Mouse (Mus musculus): ENCODE results near the gene Golga1. TPM values are rescaled to one million over a fixed set of nuclear protein-coding genes. Genes with fewer than 3 reads are reported as not detected.

Gene Golga1
- polyA plus RNA-seq, 1 experiment, result 13.7 TPM

- Histone ChIP-seq H3K27ac (ENCODE audit: control insufficient read depth, insufficient read depth, low read depth, low read length) (no peak overlapping the region), H3K4me1 (ENCODE audit: control insufficient read depth, insufficient read depth, low read length) (peaks cover 10% of the 10 kb centered on the region), H3K27me3 (ENCODE audit: control insufficient read depth, insufficient read depth, low read length) (no peaks in the 10 kb centered on the region), H3K4me3 (ENCODE audit: control insufficient read depth, low read depth, low read length) (peak overlapping the region; percentile 57), H3K36me3 (ENCODE audit: control insufficient read depth, insufficient read depth, low read length) (no peaks in the 10 kb centered on the region)
- TF ChIP-seq POLR2A (IDR thresholded peaks at IDR 0.05; ENCODE audit: control insufficient read depth, low read depth, low read length), result no peak
- TF ChIP-seq CTCF (IDR thresholded peaks at IDR 0.05; ENCODE audit: control insufficient read depth, insufficient read depth, insufficient replicate concordance, low read depth, low read length), result no peak
These were observed 59.1 kb downstream of the Golga1 start for GRCm38 (mm10) chr2:39006149-39006730.

- no peak for TF ChIP-seq CTCF (IDR thresholded peaks at IDR 0.05; ENCODE audit: control insufficient read depth, insufficient read depth, insufficient replicate concordance, low read depth, low read length)
- TF ChIP-seq POLR2A (IDR thresholded peaks at IDR 0.05; ENCODE audit: control insufficient read depth, low read depth, low read length), result no peak; the same call in 1 of the 2 replicates
- Histone ChIP-seq H3K4me1 (ENCODE audit: control insufficient read depth, insufficient read depth, low read length) (peaks cover 10% of the 10 kb centered on the region), H3K36me3 (ENCODE audit: control insufficient read depth, insufficient read depth, low read length) (no peaks in the 10 kb centered on the region), H3K27me3 (ENCODE audit: control insufficient read depth, insufficient read depth, low read length) (no peaks in the 10 kb centered on the region), H3K4me3 (ENCODE audit: control insufficient read depth, low read depth, low read length) (peak within 1 kb of the TSS; percentile 93), H3K27ac (ENCODE audit: control insufficient read depth, insufficient read depth, low read depth, low read length) (peak within 1 kb of the TSS; percentile 75)
These were observed 59.7 kb downstream of the Golga1 start, which contains the start of gene Rpl35 for GRCm38 (mm10) chr2:39005574-39006079. TSS of gene Rpl35 (minus strand) at chr2:39005624.

- Histone ChIP-seq H3K4me1 (ENCODE audit: control insufficient read depth, insufficient read depth, low read length) (peaks cover 10% of the 10 kb centered on the region), H3K27me3 (ENCODE audit: control insufficient read depth, insufficient read depth, low read length) (no peaks in the 10 kb centered on the region), H3K36me3 (ENCODE audit: control insufficient read depth, insufficient read depth, low read length) (no peaks in the 10 kb centered on the region), H3K4me3 (ENCODE audit: control insufficient read depth, low read depth, low read length) (peak within 1 kb of the TSS; percentile 93), H3K27ac (ENCODE audit: control insufficient read depth, insufficient read depth, low read depth, low read length) (peak within 1 kb of the TSS; percentile 75)
- TF ChIP-seq CTCF (IDR thresholded peaks at IDR 0.05; ENCODE audit: control insufficient read depth, insufficient read depth, insufficient replicate concordance, low read depth, low read length) (no peak), POLR2A (IDR thresholded peaks at IDR 0.05; ENCODE audit: control insufficient read depth, low read depth, low read length) (peak; percentile 78)
These were observed 60.4 kb downstream of the Golga1 start, which contains the start of gene Arpc5l for GRCm38 (mm10) chr2:39004880-39005435. TSS of gene Arpc5l (plus strand) at chr2:39005348.

GRCm38 (mm10) chr2:39004372-39004771 lies 61.0 kb downstream of the Golga1 start:
- Histone ChIP-seq H3K4me3 (ENCODE audit: control insufficient read depth, low read depth, low read length) (peak overlapping the region; percentile 93), H3K27ac (ENCODE audit: control insufficient read depth, insufficient read depth, low read depth, low read length) (peak overlapping the region; percentile 63), H3K36me3 (ENCODE audit: control insufficient read depth, insufficient read depth, low read length) (no peaks in the 10 kb centered on the region), H3K27me3 (ENCODE audit: control insufficient read depth, insufficient read depth, low read length) (no peaks in the 10 kb centered on the region), H3K4me1 (ENCODE audit: control insufficient read depth, insufficient read depth, low read length) (peaks cover 10% of the 10 kb centered on the region)
- no peak for TF ChIP-seq CTCF (IDR thresholded peaks at IDR 0.05; ENCODE audit: control insufficient read depth, insufficient read depth, insufficient replicate concordance, low read depth, low read length)
- no peak for TF ChIP-seq POLR2A (IDR thresholded peaks at IDR 0.05; ENCODE audit: control insufficient read depth, low read depth, low read length)

- Histone ChIP-seq H3K27ac (ENCODE audit: control insufficient read depth, insufficient read depth, low read depth, low read length) (no peak overlapping the region), H3K36me3 (ENCODE audit: control insufficient read depth, insufficient read depth, low read length) (no peaks in the 10 kb centered on the region), H3K27me3 (ENCODE audit: control insufficient read depth, insufficient read depth, low read length) (no peaks in the 10 kb centered on the region), H3K4me3 (ENCODE audit: control insufficient read depth, low read depth, low read length) (peak overlapping the region; percentile 3), H3K4me1 (ENCODE audit: control insufficient read depth, insufficient read depth, low read length) (peaks cover 10% of the 10 kb centered on the region)
- TF ChIP-seq POLR2A (IDR thresholded peaks at IDR 0.05; ENCODE audit: control insufficient read depth, low read depth, low read length), result no peak
- no peak for TF ChIP-seq CTCF (IDR thresholded peaks at IDR 0.05; ENCODE audit: control insufficient read depth, insufficient read depth, insufficient replicate concordance, low read depth, low read length)
These were observed 61.8 kb downstream of the Golga1 start for GRCm38 (mm10) chr2:39003512-39003911.

- H3K27me3 ChIP-seq (ENCODE audit: control insufficient read depth, insufficient read depth, low read length), result no peaks in the 10 kb centered on the region
- H3K36me3 ChIP-seq (ENCODE audit: control insufficient read depth, insufficient read depth, low read length), result no peaks in the 10 kb centered on the region
- H3K27ac ChIP-seq (ENCODE audit: control insufficient read depth, insufficient read depth, low read depth, low read length), result no peak overlapping the region
- no peak for TF ChIP-seq CTCF (IDR thresholded peaks at IDR 0.05; ENCODE audit: control insufficient read depth, insufficient read depth, insufficient replicate concordance, low read depth, low read length)
- H3K4me3 ChIP-seq (ENCODE audit: control insufficient read depth, low read depth, low read length), result peak overlapping the region; percentile 10
- peaks cover 13% of the 10 kb centered on the region for H3K4me1 ChIP-seq (ENCODE audit: control insufficient read depth, insufficient read depth, low read length)
These were observed 62.2 kb downstream of the Golga1 start for GRCm38 (mm10) chr2:39003106-39003505.

- Histone ChIP-seq H3K36me3 (ENCODE audit: control insufficient read depth, insufficient read depth, low read length) (no peaks in the 10 kb centered on the region), H3K27ac (ENCODE audit: control insufficient read depth, insufficient read depth, low read depth, low read length) (no peak overlapping the region), H3K4me1 (ENCODE audit: control insufficient read depth, insufficient read depth, low read length) (peaks cover 17% of the 10 kb centered on the region), H3K4me3 (ENCODE audit: control insufficient read depth, low read depth, low read length) (no peak overlapping the region), H3K27me3 (ENCODE audit: control insufficient read depth, insufficient read depth, low read length) (no peaks in the 10 kb centered on the region)
- TF ChIP-seq POLR2A (IDR thresholded peaks at IDR 0.05; ENCODE audit: control insufficient read depth, low read depth, low read length) (no peak), CTCF (IDR thresholded peaks at IDR 0.05; ENCODE audit: control insufficient read depth, insufficient read depth, insufficient replicate concordance, low read depth, low read length) (no peak)
These were observed 63.5 kb downstream of the Golga1 start for GRCm38 (mm10) chr2:39001866-39002265.

Data from testis, adult 2 months (tissue).